ENCODE assay signal across 9 mouse cellular contexts in genomic region chr5:143395649-143396048, GRCm38 (mm10). TPM values are rescaled to one million over a fixed set of nuclear protein-coding genes. Genes with fewer than 3 reads are reported as not detected.
DNase-seq lines count a peak whose midpoint lies in the region; ATAC-seq and TF ChIP-seq lines count a peak whose summit lies in the region.
"Had no signal": no experiment of that assay in that cellular context is flagged by ENCODE, and none has a peak within 500 bp of the region (broad histone marks: within the 10 kb centered on the region; RNA-seq: fewer than 3 reads in every experiment).

No protein-coding gene starts in this region.

- H3K9ac ChIP-seq in heart, postnatal 0 days (replicated peaks; ENCODE audit: low read depth, low read length) = no peak overlapping the region
- H3K9ac ChIP-seq in forebrain, embryonic 15.5 days (replicated peaks) = no peak overlapping the region

- DNase-seq in heart, postnatal 0 days (ENCODE audit: low spot score) = no peak
- no peak for DNase-seq in heart, adult 9 months (ENCODE audit: low spot score in 2 of 2)
- DNase-seq in 416B (ENCODE audit: low read depth) (peak; percentile 69), adipocyte (ENCODE audit: low spot score) (peak; percentile 22)
- DNase-seq in lung, postnatal 36 days = peak; percentile 71
- DNase-seq in frontal cortex, adult 2 months (ENCODE audit: extremely low spot score in 1 of 2, low spot score in 1 of 2) = no peak
- DNase-seq in frontal cortex, postnatal 14 days (ENCODE audit: low spot score in 2 of 2) = no peak
- DNase-seq: gastrocnemius, postnatal 10 days had no signal

- H3K4me1 ChIP-seq in heart, postnatal 0 days (ENCODE audit: control insufficient read depth, insufficient read depth) = no peaks in the 10 kb centered on the region
- H3K4me1 ChIP-seq in forebrain, embryonic 15.5 days = no peaks in the 10 kb centered on the region

- H3K27me3 ChIP-seq in heart, postnatal 0 days (ENCODE audit: control insufficient read depth, insufficient read depth, low read length) = no peaks in the 10 kb centered on the region
- H3K27me3 ChIP-seq in forebrain, embryonic 15.5 days = no peaks in the 10 kb centered on the region

- WGBS in heart, postnatal 0 days = 43% methylated on average over 2 of the region's 2 CpGs
- WGBS in forebrain, embryonic 15.5 days = 42% methylated on average over 2 of the region's 2 CpGs

- peak; percentile 37 for TF ChIP-seq CTCF in heart, postnatal 0 days (IDR thresholded peaks at IDR 0.05; ENCODE audit: low read depth)

- no peaks in the 10 kb centered on the region for H3K36me3 ChIP-seq in heart, postnatal 0 days (replicated peaks; ENCODE audit: control insufficient read depth, insufficient read depth, low read length)
- H3K36me3 ChIP-seq in forebrain, embryonic 15.5 days = no peaks in the 10 kb centered on the region

- no peak overlapping the region for H3K4me3 ChIP-seq in heart, postnatal 0 days (ENCODE audit: low read depth, low read length)
- no peak overlapping the region for H3K4me3 ChIP-seq in forebrain, embryonic 15.5 days

- H3K27ac ChIP-seq in heart, postnatal 0 days (ENCODE audit: low read depth) = no peak overlapping the region
- no peak overlapping the region for H3K27ac ChIP-seq in forebrain, embryonic 15.5 days (replicated peaks)

- H3K4me2 ChIP-seq in heart, postnatal 0 days (ENCODE audit: low read depth, low read length) = no peak overlapping the region
- H3K4me2 ChIP-seq in forebrain, embryonic 15.5 days (replicated peaks) = no peak overlapping the region

- TF ChIP-seq EP300 in heart, postnatal 0 days (IDR thresholded peaks at IDR 0.05; ENCODE audit: low read depth) = no peak

- H3K9me3 ChIP-seq in heart, postnatal 0 days (replicated peaks; ENCODE audit: control insufficient read depth, low read length) = no peaks in the 10 kb centered on the region
- no peaks in the 10 kb centered on the region for H3K9me3 ChIP-seq in forebrain, embryonic 15.5 days

- no peak for ATAC-seq in heart, postnatal 0 days (ENCODE audit: insufficient read depth, low read depth)
- ATAC-seq in forebrain, embryonic 15.5 days (replicated peaks) = no peak

RNA-seq across cellular contexts. Expression of gene Kdelr2, which starts 8.0 kb away (rescaled TPM):
- 126 and 128 TPM in 2 replicates for total RNA-seq in heart, postnatal 0 days (2014; rRNA removed; ENCODE audit: low replicate concordance)
- 154 and 170 TPM in 2 replicates for polyA plus RNA-seq in heart, postnatal 0 days (2015; fragmentation: Nextera tagmentation; extraction: Ambion mirVana)
- polyA plus RNA-seq in frontal cortex, adult 2 months (2012; rRNA removed) = 28.1 and 30.1 TPM in 2 replicates
- polyA plus RNA-seq in forebrain, embryonic 15.5 days (2015; fragmentation: Nextera tagmentation; extraction: Ambion mirVana) = 117 and 128 TPM in 2 replicates

RNA-seq across cellular contexts. Expression of gene Grid2ip, which starts 38.5 kb away (rescaled TPM):
- total RNA-seq in heart, postnatal 0 days (2014; rRNA removed; ENCODE audit: low replicate concordance) = not detected in 2 replicates
- polyA plus RNA-seq in heart, postnatal 0 days (2015; fragmentation: Nextera tagmentation; extraction: Ambion mirVana) = not detected in 2 replicates
- 6.2 and 7.5 TPM in 2 replicates for polyA plus RNA-seq in frontal cortex, adult 2 months (2012; rRNA removed)
- polyA plus RNA-seq in forebrain, embryonic 15.5 days (2015; fragmentation: Nextera tagmentation; extraction: Ambion mirVana) = 0.42 and 0.88 TPM in 2 replicates

Comparison
In these comparisons a context has a peak if more than half of its experiments do, and no peak if none do; other contexts are left out.
1. DNase-seq: peak in 416B (single experiment), adipocyte (single experiment) and lung, postnatal 36 days (single experiment); none in heart, postnatal 0 days (single experiment), heart, adult 9 months (0 of 2), frontal cortex, adult 2 months (0 of 2) and frontal cortex, postnatal 14 days (0 of 2).